Mouse (Mus musculus) cerebellum, postnatal 25 days (tissue): ENCODE measurements at regions not wholly inside any gene's neighbourhood (a gene's known extent, or its start where the extent isn't known, plus 50 kb on each side); places are given as distances from the start of the nearest gene placed in this dataset.

Experiments
- DNase-seq, 2 experiments: peaks; one replicate each; pipeline ENCODE4 v3.0.0; 2021; ENCODE audit warnings: mixed read lengths in 2 of 2

- no peak for DNase-seq
Observed at GRCm38 (mm10) chr1:146185444-146185843, 309.1 kb upstream of the Brinp3 start.

- DNase-seq, result no peak
Observed at GRCm38 (mm10) chr1:146211646-146212045, 282.9 kb upstream of the Brinp3 start.

GRCm38 (mm10) chr1:146231487-146232466, 262.8 kb upstream of the Brinp3 start:
- peak; percentile 75 to 81 for DNase-seq

- peak; percentile 29 to 60 for DNase-seq
Observed at GRCm38 (mm10) chr1:146260400-146260799, 234.2 kb upstream of the Brinp3 start.

GRCm38 (mm10) chr1:146299031-146299430, 195.5 kb upstream of the Brinp3 start:
- no peak for DNase-seq

GRCm38 (mm10) chr1:146312547-146312946, 182.0 kb upstream of the Brinp3 start:
- DNase-seq, result peak in 1 of 2 experiments; percentile 9

GRCm38 (mm10) chr1:146316172-146317158, 178.1 kb upstream of the Brinp3 start:
- DNase-seq, result no peak

- no peak for DNase-seq
Observed at GRCm38 (mm10) chr1:146322026-146322425, 172.5 kb upstream of the Brinp3 start.

GRCm38 (mm10) chr1:146322862-146323261, 171.7 kb upstream of the Brinp3 start:
- DNase-seq, result no peak

GRCm38 (mm10) chr1:146337049-146337448, 157.5 kb upstream of the Brinp3 start:
- no peak for DNase-seq

- no peak for DNase-seq
Observed at GRCm38 (mm10) chr1:146356964-146357363, 137.6 kb upstream of the Brinp3 start.

- DNase-seq, result peak; percentile 13 to 25
Observed at GRCm38 (mm10) chr1:146358301-146358700, 136.3 kb upstream of the Brinp3 start.

- peak; percentile 23 to 38 for DNase-seq
Observed at GRCm38 (mm10) chr1:146359632-146360031, 134.9 kb upstream of the Brinp3 start.

- no peak for DNase-seq
Observed at GRCm38 (mm10) chr1:146360124-146360523, 134.4 kb upstream of the Brinp3 start.

GRCm38 (mm10) chr1:146363777-146364176, 130.8 kb upstream of the Brinp3 start:
- DNase-seq, result peak; percentile 58 to 73
